Mouse (Mus musculus): Measurements from ENCODE around the gene Avpr1a.

The Avpr1a gene

GRCm38 (mm10) chr10:122447861-122448716 is at the start of gene Avpr1a:
TSS of gene Avpr1a (plus strand) at chr10:122448499.
- no peak for DNase-seq (ENCODE audit: low read depth in 1 of 2, low spot score in 2 of 2)

- DNase-seq (ENCODE audit: low read depth in 1 of 2, low spot score in 2 of 2), result no peak
Measured at GRCm38 (mm10) chr10:122402270-122402669, 46.0 kb upstream of the Avpr1a start.

- DNase-seq (ENCODE audit: low read depth in 1 of 2, low spot score in 2 of 2), result no peak
Measured at GRCm38 (mm10) chr10:122406333-122406732, 42.0 kb upstream of the Avpr1a start.

GRCm38 (mm10) chr10:122408697-122409409 is 39.4 kb upstream of the Avpr1a start:
- DNase-seq (ENCODE audit: low read depth in 1 of 2, low spot score in 2 of 2), result no peak

GRCm38 (mm10) chr10:122410791-122411190 is 37.5 kb upstream of the Avpr1a start:
- DNase-seq (ENCODE audit: low read depth in 1 of 2, low spot score in 2 of 2), result no peak

GRCm38 (mm10) chr10:122432690-122433089 is 15.6 kb upstream of the Avpr1a start:
- no peak for DNase-seq (ENCODE audit: low read depth in 1 of 2, low spot score in 2 of 2)

- no peak for DNase-seq (ENCODE audit: low read depth in 1 of 2, low spot score in 2 of 2)
Measured at GRCm38 (mm10) chr10:122447275-122447674, 1.0 kb upstream of the Avpr1a start.

- DNase-seq (ENCODE audit: low read depth in 1 of 2, low spot score in 2 of 2), result no peak
Measured at GRCm38 (mm10) chr10:122448717-122449611, 665 bp downstream of the Avpr1a start.

GRCm38 (mm10) chr10:122449856-122450255 is 1.6 kb downstream of the Avpr1a start:
- no peak for DNase-seq (ENCODE audit: low read depth in 1 of 2, low spot score in 2 of 2)

- DNase-seq (ENCODE audit: low read depth in 1 of 2, low spot score in 2 of 2), result no peak
Measured at GRCm38 (mm10) chr10:122453466-122453865, 5.2 kb downstream of the Avpr1a start.

GRCm38 (mm10) chr10:122455793-122456192 is 7.5 kb downstream of the Avpr1a start:
- DNase-seq (ENCODE audit: low read depth in 1 of 2, low spot score in 2 of 2), result no peak

- no peak for DNase-seq (ENCODE audit: low read depth in 1 of 2, low spot score in 2 of 2)
Measured at GRCm38 (mm10) chr10:122476846-122477245, 28.5 kb downstream of the Avpr1a start.

- DNase-seq (ENCODE audit: low read depth in 1 of 2, low spot score in 2 of 2), result no peak
Measured at GRCm38 (mm10) chr10:122498551-122498950, 50.3 kb downstream of the Avpr1a start.

- no peak for DNase-seq (ENCODE audit: low read depth in 1 of 2, low spot score in 2 of 2)
Measured at GRCm38 (mm10) chr10:122499306-122499705, 51.0 kb downstream of the Avpr1a start.
